Mouse (Mus musculus) T-helper 17 cell (primary cell): ENCODE results near the gene Heatr6.

Experiments
- in situ Hi-C, 2 experiments: fragments of 300-600 bp; cut with MboI, MseI; formaldehyde crosslinking; loops; 1 replicate in 1 of 2; 2 replicates in 1 of 2; pipeline ENCODE4 v1.15.1; 2025; ENCODE audit warnings: high pct_unique_total_duplicates in 2 of 2

Gene Heatr6

DNA sequence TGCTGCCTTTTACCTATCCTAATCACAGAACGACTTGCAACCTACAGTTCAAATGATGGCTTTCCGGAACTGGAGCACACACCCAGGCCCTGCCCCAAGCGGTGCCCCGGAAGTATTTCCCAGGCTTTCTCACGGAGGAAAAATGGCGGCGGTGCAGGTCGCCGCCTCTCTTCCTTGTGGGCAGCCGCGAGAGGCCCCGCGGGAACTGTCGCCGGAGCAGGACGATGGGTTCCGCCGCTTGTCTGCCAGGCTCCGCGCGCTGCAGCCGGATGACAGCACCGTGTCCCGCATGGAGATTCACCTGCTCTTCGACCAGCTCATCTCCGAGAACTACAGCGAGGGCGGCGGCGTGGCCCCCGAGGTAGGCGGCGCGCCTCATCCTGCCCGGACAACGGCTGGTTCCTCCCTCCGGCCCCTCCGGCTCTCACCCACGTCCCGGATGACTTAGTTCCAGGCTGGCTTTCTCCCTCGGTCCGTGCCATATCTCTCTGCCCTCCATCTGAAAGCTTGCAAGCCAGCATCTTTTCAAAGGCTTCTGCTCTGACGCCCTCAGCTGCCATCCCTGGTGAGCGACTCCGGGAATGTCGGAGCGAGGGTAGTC is at the start of gene Heatr6:
Gene Heatr6, plus strand, starts transcription at position 116 of the 601 bp plus-strand sequence.
- in situ Hi-C loops: no loop called here

- in situ Hi-C loops: no loop called here
These were observed 49.8 kb upstream of the Heatr6 start, which contains the start of gene Wfdc17 for GRCm38 (mm10) chr11:83703705-83704104. Gene Wfdc17 (plus strand): TSS chr11:83703991.

DNA sequence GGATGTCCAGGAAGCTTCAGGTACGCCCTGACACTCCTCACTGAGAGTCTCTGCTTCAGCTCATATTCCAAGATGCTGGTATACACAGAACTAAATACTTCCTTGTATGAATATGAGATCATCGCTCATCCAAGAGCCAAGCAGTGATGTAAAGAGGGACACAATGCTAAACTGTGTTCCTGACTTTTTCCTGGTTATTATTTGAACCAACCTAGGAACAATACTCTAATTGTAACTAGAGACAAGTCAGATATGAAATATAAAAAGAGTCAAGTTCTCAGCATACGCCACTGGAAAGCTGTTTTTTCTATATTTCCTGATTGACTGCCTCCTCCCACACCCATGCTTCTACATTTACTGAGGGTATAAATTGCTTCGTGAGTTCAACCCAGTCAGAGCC is 44.8 kb upstream of the Heatr6 start, which contains the start of gene Wfdc18:
Gene Wfdc18, plus strand, starts transcription at position 301 of the 400 bp plus-strand sequence.
- in situ Hi-C loops: no loop called here

DNA sequence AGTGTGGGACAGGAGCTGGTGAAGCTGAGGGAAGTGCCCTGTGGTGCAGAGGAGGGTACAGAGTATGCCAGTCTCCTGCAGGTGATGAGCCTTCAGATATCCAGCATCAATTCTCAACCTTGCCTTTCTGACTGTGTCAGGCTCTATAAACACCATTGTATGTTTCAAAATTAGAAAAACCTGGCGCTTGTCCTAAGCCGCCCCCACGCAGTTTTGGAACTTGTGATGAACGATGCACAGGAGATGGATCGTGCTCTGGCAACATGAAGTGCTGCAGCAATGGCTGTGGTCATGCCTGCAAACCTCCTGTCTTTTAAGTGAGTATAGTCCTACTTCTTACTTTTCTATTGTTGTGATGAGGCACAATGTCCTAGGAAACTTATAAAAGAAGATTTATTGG is 43.8 kb upstream of the Heatr6 start:
- in situ Hi-C loops: loop anchor here in 1 of 2 experiments (10.0 kb wide), 1 partner anchor 135 kb away; the partner anchor contains the start of gene Ccl9

DNA sequence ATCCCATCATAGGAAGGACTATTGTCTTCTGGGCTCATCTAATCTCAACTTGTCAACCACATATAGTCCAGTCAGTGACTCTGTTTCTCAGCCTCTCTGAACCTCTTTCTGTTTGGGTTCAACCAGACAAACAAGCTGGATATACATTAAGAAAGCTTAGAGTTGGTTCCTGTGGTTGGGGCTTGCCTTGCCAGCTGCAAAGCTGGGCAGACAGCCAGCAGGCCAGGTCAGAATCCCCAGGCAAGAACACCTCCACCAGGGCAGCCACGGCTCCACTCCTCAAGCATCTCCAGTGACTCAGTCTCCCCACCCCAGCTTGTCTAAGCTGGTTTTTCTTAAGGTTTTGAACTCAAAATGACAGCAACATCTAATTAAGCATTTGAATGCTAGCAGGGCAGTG is 40.8 kb upstream of the Heatr6 start:
- in situ Hi-C loops: loop anchor here in 1 of 2 experiments (10.0 kb wide), 1 partner anchor 138 kb away; the partner anchor contains the start of gene Ccl9

DNA sequence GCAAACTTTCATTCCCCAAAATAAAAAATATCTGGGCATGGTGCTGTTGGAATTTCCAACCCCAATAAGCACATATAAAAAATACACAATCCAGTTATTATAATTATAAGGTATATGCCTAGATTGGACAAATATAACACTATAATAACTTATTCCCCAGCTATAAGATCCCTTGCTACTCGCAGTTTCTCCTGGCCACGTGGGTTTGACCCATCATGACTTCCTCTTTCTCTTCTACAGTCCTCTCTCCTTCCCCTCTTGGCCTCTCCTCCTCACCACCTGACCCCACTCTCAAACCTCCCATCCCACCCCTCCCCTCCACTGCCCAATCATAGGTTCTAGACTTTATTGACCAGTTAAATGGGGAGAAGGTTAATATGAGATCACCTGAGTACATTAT is 39.6 kb upstream of the Heatr6 start:
- in situ Hi-C loops: loop anchor here in 1 of 2 experiments (10.0 kb wide), 1 partner anchor 139 kb away; the partner anchor contains the start of gene Ccl9

DNA sequence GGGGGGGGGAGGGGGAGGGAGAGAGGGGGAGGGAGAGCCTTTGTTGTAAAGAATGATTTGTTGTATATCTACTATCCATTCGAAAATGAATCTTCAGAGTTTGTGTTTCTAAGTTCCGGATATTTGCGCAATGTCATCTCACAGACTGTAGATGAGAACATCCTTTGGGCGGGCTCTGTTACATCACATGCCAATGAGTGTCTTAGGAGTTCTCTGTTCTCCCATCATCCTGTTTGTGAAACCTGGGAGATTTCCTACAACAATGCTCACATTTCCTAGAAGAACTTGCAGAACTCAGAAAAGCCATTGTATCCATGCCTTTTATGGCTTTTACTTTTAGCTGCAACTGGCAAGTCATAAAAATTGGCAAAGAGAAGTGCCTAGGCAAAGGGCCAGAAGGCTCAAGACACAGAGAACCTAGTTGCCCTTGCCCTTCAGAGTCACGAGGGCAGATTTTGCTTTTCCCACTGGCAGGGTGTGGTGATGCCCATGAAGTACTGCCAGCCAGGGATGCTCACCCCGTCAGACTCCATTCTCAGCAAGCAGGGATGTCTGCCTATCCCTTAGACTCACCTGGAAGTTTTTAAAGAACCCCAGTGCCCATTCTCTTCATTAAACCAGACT is 36.3 kb upstream of the Heatr6 start:
- in situ Hi-C loops: loop anchor here in 1 of 2 experiments (10.0 kb wide), 1 partner anchor 142 kb away; the partner anchor contains the start of gene Ccl9

- in situ Hi-C loops: no loop called here
These were observed 32.7 kb upstream of the Heatr6 start for GRCm38 (mm10) chr11:83720766-83721165.

DNA sequence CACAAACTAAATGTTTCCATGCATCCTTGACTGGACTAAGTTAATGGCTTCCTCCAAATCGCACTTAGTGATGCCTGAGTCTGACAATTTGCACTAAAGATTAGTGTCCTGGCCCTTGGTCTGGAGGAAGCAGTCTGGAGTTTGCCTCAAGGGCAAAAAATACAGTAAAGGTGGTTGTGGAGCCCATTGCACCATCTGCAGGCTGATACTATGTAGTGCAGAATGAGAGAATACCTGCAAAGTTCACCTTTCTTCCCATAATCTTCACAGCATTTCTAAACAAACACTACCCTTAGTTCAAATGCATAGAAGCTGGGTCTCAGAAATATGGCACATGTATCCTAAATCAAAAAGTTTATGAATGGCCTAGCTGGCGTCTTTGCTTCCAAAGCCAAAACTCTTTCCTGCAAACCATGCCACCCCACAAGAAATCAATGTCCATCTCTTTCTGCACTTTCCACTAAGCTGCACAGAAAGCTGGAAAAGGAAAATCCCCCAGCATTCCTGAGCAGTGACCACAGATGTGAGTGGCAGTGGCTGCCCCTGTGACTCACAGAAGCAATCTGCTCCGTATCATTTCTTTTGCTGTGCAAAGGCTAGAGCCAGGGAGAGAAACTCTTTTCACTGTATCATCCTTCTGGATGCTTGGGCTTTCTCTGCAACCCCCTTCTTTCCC is 24.6 kb upstream of the Heatr6 start:
- in situ Hi-C loops: no loop called here

DNA sequence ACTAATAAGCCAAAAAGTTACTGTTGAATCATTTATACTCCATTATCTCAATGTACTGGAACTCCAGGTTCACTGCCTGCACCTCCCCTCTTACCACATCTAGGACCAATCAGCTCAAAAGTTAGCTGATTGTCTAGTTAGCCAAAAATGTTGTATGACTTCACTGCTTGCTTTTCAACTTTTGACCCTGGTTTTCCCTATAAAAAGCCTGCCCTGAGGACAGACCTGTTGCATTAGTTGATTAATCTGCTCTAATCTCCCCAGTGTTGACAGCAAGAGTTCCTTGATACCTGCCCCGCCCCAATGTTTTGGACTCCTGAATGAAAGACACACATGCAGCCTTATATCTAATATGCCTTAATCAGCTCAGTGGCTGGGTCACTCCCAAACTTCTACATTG is 22.4 kb upstream of the Heatr6 start:
- in situ Hi-C loops: no loop called here

DNA sequence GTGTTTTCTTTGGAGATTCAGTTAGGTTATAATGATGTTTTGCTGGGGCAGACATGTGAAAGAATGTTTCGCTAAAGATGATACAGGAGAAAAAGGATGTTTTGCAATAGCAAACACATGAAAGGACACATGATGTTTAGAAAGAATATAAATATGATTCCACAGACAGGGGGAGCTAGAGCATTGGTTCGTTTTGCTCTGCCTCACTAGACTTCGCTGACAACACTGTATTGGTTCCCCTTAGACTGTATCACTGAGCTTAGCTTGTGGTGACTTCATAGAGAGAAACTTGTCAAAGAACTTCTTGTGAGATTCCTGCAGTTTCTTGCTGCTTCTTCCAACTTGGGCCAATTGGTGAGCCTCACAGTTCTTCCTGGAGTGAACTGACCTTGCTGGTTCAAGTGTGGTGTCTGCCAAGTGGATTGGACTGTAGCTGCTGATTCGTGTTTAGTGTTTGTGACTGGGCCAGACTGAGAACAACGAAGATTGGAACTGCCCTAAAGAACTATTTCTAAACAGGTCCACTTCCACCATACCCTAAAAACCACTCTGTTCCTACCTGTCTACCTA is 20.3 kb upstream of the Heatr6 start:
- in situ Hi-C loops: no loop called here

GRCm38 (mm10) chr11:83734215-83734614 is 19.3 kb upstream of the Heatr6 start:
- in situ Hi-C loops: no loop called here

DNA sequence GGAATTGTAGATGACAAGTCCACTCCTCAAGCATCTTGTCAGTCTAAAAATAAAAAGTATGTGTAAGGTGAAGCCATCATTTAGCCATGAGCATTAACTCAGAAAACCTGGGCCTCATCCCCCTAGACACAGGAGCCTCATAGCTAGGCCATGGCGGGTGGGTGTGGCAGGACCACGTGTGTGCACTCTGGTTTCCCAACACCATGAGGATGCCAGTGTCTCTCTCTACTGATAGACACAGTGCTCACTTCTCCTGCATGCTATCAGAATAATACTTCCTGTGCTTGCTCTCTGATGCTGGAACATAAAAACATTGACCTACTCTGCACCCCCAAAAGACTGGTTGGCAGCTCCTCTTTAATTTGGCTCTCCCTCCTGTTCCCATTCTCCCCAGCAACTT is 17.6 kb upstream of the Heatr6 start:
- in situ Hi-C loops: loop anchor here in 1 of 2 experiments (5.0 kb wide), 1 partner anchor 184 kb away; no protein-coding TSS in a partner anchor

DNA sequence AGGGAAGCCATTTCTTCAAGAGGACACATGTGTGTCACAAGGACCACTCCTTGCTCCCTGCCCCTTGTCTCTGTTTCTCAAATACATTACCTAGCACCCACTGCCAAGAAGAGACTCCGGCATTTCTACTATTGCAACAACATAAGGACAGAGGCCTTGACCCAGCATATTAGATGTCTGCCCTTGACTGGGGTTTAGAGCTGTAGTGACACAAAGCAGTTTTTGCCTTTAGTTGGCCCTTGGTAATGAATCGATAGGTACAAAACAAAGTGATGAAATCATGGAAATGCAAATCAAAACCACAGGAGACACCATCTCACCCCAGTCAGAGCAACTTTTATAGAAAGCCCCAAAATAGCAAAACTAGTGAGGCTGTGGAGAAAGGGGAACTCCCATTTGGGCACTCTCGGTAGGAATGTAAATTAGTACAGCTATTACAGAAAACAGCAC is 16.4 kb upstream of the Heatr6 start:
- in situ Hi-C loops: loop anchor here in 1 of 2 experiments (5.0 kb wide), 1 partner anchor 185 kb away; no protein-coding TSS in a partner anchor

DNA sequence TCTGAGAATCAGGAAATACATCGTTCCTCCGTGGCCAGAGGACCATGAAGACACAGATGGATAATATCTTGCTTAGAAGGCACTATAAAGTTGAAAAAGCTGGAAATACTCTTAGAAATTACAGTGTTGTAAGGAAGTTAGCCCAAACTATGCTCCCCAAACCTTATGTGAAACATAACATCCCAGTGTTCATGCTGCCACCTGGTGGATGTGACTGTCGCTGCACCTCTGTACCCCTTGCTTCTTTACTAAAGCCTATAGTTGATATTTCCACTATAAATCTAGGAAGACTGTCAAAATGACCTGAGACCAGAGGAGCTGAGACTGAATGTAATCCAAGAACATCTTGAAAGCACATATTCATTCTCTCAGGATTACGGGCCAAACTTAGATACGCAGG is 14.3 kb upstream of the Heatr6 start:
- in situ Hi-C loops: loop anchor here in 1 of 2 experiments (5.0 kb wide), 1 partner anchor 187 kb away; no protein-coding TSS in a partner anchor

DNA sequence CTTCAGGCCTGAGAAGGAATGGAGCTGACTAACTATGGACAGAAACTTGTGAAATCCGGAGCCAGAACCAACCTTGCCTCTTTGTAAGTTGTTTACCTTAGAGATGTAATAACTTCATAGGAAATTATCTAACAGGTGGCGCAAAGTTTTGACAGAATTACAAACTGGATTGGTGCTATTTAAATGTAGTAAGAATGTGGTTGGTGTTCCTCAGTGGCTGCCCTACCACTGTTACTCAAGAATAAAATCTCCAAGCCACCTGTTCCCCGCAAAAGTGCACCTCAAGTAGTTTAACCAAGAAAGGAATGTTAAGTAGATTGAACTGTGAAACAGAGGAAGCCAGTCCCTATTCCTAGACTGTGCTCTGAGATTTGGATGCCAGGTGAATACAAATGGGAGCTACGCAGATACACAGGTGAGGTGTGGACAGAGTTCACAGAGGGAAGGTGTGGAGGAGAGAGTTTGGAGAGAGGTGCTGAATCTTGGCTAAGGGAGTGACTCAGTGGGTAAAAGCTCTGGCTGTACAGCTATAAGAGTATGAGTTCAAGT is 13.0 kb upstream of the Heatr6 start:
- in situ Hi-C loops: loop anchor here in 1 of 2 experiments (10.0 kb wide), 1 partner anchor 176 kb away; no protein-coding TSS in a partner anchor

DNA sequence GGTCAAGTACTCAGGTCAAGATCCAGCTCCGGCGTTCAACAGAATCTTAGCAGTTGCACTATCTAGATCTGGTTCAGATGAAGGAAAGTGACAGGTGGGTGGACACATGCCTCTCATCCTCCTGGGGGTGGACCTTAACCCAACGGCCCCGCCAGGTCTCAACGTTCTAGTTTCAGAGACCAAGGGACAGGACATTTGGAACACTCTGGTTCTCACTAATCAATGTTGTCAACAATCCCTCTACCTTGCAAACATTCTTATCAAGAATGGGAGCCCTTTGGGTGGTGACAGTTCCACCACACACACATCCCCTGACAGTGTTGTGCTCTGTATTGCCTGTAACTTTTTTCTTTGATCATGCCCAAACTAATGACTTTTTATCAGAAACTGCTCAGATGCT is 11.7 kb upstream of the Heatr6 start:
- in situ Hi-C loops: loop anchor here in 1 of 2 experiments (10.0 kb wide), 1 partner anchor 177 kb away; no protein-coding TSS in a partner anchor

GRCm38 (mm10) chr11:83742731-83743355 is 10.7 kb upstream of the Heatr6 start:
- in situ Hi-C loops: loop anchor here in 1 of 2 experiments (10.0 kb wide), 1 partner anchor 178 kb away; no protein-coding TSS in a partner anchor

- in situ Hi-C loops: loop anchor here in 1 of 2 experiments (10.0 kb wide), 1 partner anchor 179 kb away; no protein-coding TSS in a partner anchor
These were observed 10.0 kb upstream of the Heatr6 start for GRCm38 (mm10) chr11:83743525-83743924.

DNA sequence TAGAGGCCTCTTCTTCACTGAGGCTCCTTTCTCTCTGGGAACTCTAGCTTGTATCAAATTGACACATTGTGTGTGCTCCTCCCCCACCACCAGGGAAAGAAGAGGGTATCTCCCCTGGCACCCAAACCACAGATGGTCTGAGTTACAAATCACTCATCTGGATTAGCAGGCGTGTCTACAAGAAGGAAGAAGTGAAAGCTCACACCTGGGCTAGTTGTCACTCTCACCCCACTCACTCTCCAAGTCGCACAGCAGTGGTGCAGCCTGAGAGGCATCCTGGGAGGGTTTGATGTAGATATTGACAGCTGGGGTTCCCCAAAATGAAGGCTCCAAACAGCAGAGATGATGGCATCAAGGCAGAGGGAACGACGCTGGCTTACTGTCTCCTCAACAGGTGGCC is 7.3 kb upstream of the Heatr6 start:
- in situ Hi-C loops: loop anchor here in 1 of 2 experiments (10.0 kb wide), 1 partner anchor 181 kb away; no protein-coding TSS in a partner anchor
